Mouse (Mus musculus) liver, embryonic 14.5 days (tissue): ENCODE results near the gene Tacc2. TPM values are rescaled to one million over a fixed set of nuclear protein-coding genes. Genes with fewer than 3 reads are reported as not detected.

Experiments used
- ATAC-seq: fragments of 200-750 bp; cut with Nextera tagmentation; 2 replicates; pipeline ENCODE4 v1.8.0; 2017; ENCODE audit warnings: moderate number of reproducible peaks, mild to moderate bottlenecking, moderate library complexity; ENCODE audit not compliant: insufficient read depth
- DNase-seq, 3 experiments: peaks; one replicate each; pipeline ENCODE4 v3.0.0-alpha.2; 2012 to 2013; ENCODE audit warnings: low read depth in 3 of 3, low spot score in 3 of 3
- H3K27ac ChIP-seq: fragments of 300-500 bp; sonication (generic); 2 replicates; pipeline ENCODE4 v1.5.1; 2014; ENCODE audit warnings: moderate library complexity, mild to moderate bottlenecking, control low read depth, inconsistent platforms
- H3K27me3 ChIP-seq: fragments of 300-500 bp; sonication (generic); 2 replicates; pipeline ENCODE4 v1.6.1; 2014; ENCODE audit warnings: mild to moderate bottlenecking, low read length, moderate library complexity; ENCODE audit not compliant: control insufficient read depth, insufficient read depth
- H3K36me3 ChIP-seq: fragments of 300-500 bp; sonication (generic); replicated peaks from 2 replicates; pipeline ENCODE4 v1.6.1; 2014; ENCODE audit warnings: low read depth; ENCODE audit not compliant: control insufficient read depth, insufficient read depth
- H3K4me1 ChIP-seq, 2 experiments: fragments of 200-500 bp in 1 of 2; fragments of 300-500 bp in 1 of 2; sonication (generic) in 1 of 2; replicated peaks; 2 replicates each; pipeline ENCODE4 v1.6.1; 2012 to 2014; ENCODE audit warnings: antibody characterized with exemption in 1 of 2, inconsistent platforms in 1 of 2, low read length in 1 of 2; ENCODE audit not compliant: control insufficient read depth in 2 of 2, insufficient read depth in 2 of 2
- H3K4me2 ChIP-seq: fragments of 300-500 bp; sonication (generic); 2 replicates; pipeline ENCODE4 v1.6.1; 2014; ENCODE audit warnings: low read depth, mild to moderate bottlenecking, control low read depth, moderate library complexity
- H3K4me3 ChIP-seq, 2 experiments: fragments of 200-500 bp in 1 of 2; fragments of 300-500 bp in 1 of 2; sonication (generic) in 1 of 2; 2 replicates each; pipeline ENCODE4 v1.5.1; 2012 to 2014; ENCODE audit warnings: low read depth in 2 of 2, low read length in 2 of 2, mild to moderate bottlenecking in 2 of 2, control low read depth in 1 of 2, inconsistent platforms in 1 of 2, moderate library complexity in 1 of 2; ENCODE audit not compliant: insufficient read depth in 1 of 2
- H3K9ac ChIP-seq: fragments of 300-500 bp; sonication (generic); replicated peaks from 2 replicates; pipeline ENCODE4 v1.6.1; 2014; ENCODE audit warnings: mild to moderate bottlenecking, control low read depth, moderate library complexity
- H3K9me3 ChIP-seq: fragments of 300-500 bp; sonication (generic); 2 replicates; pipeline ENCODE4 v1.6.1; 2016; ENCODE audit warnings: low read length, mixed read lengths; ENCODE audit not compliant: control insufficient read depth
- CTCF ChIP-seq: IDR thresholded peaks from 2 replicates; pipeline ENCODE4 v1.5.1; 2016; ENCODE audit warnings: antibody characterized with exemption, low read depth, control low read depth
- EP300 ChIP-seq: IDR thresholded peaks from 2 replicates; pipeline ENCODE4 v1.6.1; 2016; ENCODE audit warnings: antibody characterized with exemption, low read depth
- WGBS: fragments of 180-500 bp; shearing (Covaris S2); extraction: QIAGEN DNeasy Blood & Tissue Kit; methylation state at CpG from one replicate; pipeline ENCODE4 v1.1.7; 2014; ENCODE audit not compliant: insufficient replicate concordance; 5-methylcytosine and 5-hydroxymethylcytosine counted together
- polyA plus RNA-seq, 2 experiments: library from polyadenylated mRNA; depleted of rRNA in 1 of 2; stranded (reverse) in 1 of 2; unstranded in 1 of 2; fragments of >200 nt; fragmentation: Nextera tagmentation in 1 of 2; extraction: Ambion mirVana in 1 of 2; gene quantifications; 2 replicates each; pipeline versions ENCODE4 v1.2.1 to v1.2.3; 2012 to 2014

Gene Tacc2
- polyA plus RNA-seq, 2 experiments: 2.0 to 2.4 TPM

DNA sequence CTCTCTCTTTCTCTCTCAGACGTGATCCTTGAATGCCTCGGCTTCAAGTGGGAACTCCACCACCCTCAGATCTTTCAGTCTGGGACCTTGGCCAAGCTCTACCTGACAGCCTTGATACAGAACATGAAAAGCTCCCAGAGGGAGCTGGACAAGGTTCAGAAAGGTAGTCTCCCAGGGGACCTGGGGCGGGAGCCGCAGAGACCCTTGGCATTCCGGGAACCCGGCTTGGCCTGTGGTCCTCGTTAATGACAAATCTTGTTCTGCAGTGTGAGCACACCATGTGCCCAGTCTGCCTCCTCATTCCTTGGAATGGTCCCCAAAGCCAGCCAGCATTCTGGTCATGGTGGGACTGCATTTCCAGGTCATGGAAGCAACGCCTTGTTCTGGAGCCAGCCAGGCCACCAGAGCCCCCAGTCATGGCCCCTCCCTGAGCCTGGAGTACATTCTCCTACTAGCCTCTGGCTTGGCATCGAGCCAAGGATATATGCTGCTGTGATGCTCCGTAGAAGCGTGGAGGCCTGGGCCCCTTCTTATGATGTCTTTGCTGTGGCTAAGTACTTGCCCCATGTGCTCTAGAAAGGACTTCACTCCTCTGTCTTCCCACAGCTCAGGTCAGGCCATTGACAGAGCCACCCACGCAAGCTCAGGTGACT is 208.8 kb downstream of the Tacc2 start:
- no peak for ATAC-seq
- Histone ChIP-seq H3K27ac (no peak overlapping the region), H3K36me3 (no peaks in the 10 kb centered on the region), H3K27me3 (no peaks in the 10 kb centered on the region), H3K9me3 (no peaks in the 10 kb centered on the region), H3K4me3 (no peak overlapping the region), H3K9ac (no peak overlapping the region), H3K4me2 (no peak overlapping the region), H3K4me1 (peaks cover 0 to 11% of the 10 kb centered on the region in 2 experiments; a peak in 2 of 4 replicates)
- WGBS: 64% methylated on average over 12 of the region's 12 CpGs
- DNase-seq: no peak
- TF ChIP-seq EP300 (no peak), CTCF (no peak)

DNA sequence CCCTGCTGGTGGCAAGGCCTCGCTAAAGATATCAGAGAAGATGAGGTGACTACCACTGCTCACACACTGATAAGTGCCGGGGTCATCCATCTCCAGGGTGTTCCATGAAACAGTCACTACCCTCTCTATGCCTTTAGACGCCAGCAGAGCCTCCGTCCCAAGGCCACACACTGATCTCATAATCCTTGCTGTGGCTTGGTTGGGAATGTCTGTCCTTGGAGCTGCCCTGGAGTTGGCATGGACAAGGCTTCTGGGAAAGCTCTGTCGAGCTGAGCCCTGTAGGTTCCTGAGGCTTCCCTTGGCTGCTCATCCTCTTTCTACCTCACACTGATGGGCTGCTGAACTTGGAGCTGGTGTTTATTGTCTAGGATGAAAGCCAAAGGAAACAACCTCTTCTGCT is 209.5 kb downstream of the Tacc2 start:
- WGBS: 49% methylated on average over 5 of the region's 5 CpGs
- Histone ChIP-seq H3K4me2 (no peak overlapping the region), H3K36me3 (no peaks in the 10 kb centered on the region), H3K9ac (no peak overlapping the region), H3K4me3 (no peak overlapping the region), H3K9me3 (no peaks in the 10 kb centered on the region), H3K27me3 (no peaks in the 10 kb centered on the region), H3K4me1 (peaks cover 0 to 11% of the 10 kb centered on the region in 2 experiments; a peak in 2 of 4 replicates), H3K27ac (no peak overlapping the region)
- DNase-seq (no peak), ATAC-seq (no peak)
- TF ChIP-seq CTCF: no peak
- no peak for TF ChIP-seq EP300

DNA sequence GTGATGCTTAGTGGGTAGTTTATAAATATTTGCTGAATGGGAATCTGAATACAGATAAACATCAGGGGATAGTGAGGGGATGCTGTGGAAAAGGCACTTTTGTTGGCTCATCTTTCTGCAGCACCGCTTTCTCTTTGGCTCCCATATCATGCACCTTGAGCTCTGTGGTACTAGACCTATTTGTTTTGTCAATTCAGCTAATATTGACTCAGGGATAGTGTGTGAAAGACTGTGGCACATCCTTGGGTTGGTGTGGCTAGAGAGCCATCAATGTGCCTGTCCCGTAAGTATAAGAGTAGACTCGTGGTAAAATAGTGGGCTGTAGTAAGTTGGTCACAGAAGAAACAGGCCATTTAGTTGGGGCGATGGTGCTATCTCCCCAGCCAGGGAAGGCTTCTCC is 210.3 kb downstream of the Tacc2 start:
- Histone ChIP-seq H3K9me3 (no peaks in the 10 kb centered on the region), H3K4me1 (peaks cover 0 to 11% of the 10 kb centered on the region in 2 experiments; a peak in 2 of 4 replicates), H3K4me2 (no peak overlapping the region), H3K9ac (no peak overlapping the region), H3K4me3 (no peak overlapping the region), H3K36me3 (no peaks in the 10 kb centered on the region), H3K27me3 (no peaks in the 10 kb centered on the region), H3K27ac (no peak overlapping the region)
- TF ChIP-seq EP300 (no peak), CTCF (no peak)
- WGBS: 65% methylated on average over 4 of the region's 4 CpGs
- ATAC-seq (0 out of 2 replicates have a peak, but pooled peaks have one; percentile 31), DNase-seq (no peak)

DNA sequence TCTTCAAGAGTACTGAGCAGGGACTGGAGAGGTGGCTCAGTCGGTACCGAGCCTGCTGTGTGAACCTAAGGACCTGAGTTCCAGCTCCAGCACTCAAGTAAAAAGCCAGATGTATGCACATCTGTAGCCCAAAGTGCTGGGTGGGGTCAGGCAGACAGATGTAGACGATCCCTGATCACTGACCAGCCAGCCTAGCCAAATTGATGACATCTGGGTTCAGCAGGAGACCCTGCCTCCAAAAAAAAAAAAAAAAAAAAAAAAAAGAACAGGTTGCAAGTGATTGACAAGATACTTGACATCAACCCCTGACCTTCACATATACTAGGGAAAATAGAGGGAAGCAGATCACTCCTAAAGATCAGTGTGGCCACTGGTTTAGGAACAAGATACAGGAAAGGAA is 211.7 kb downstream of the Tacc2 start:
- DNase-seq: no peak
- H3K9ac ChIP-seq: no peak overlapping the region

DNA sequence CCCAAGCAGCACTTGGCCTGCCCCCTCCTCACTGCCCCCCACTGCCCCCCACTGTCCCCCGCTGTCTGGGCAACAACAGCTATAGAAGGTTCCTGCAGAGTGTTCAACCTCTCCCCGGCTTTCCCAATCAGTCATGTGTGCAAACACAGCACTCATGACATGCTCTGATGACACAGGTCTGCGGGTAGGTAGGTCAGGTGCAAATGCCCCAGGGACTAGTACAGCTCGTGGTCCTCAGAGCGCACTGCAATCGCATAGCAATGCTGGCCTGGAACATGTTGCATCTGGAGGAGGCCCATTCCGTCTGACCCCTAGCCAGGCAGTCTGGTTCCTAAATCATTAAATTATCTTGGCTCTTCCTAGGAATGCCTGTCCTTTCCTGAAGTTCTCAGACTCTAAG is 212.2 kb downstream of the Tacc2 start:
- H3K36me3 ChIP-seq: no peaks in the 10 kb centered on the region
- TF ChIP-seq CTCF (no peak), EP300 (no peak)
- no peaks in the 10 kb centered on the region for H3K27me3 ChIP-seq
- no peak overlapping the region for H3K4me3 ChIP-seq
- H3K4me2 ChIP-seq: no peak overlapping the region
- no peaks in the 10 kb centered on the region for H3K9me3 ChIP-seq
- ATAC-seq (no peak), DNase-seq (no peak)
- H3K9ac ChIP-seq: no peak overlapping the region
- 69% methylated on average over 7 of the region's 7 CpGs for WGBS
- no peak overlapping the region for H3K27ac ChIP-seq
- peaks cover 0 to 11% of the 10 kb centered on the region in 2 experiments; a peak in 2 of 4 replicates for H3K4me1 ChIP-seq

More for the DNA sequence above, 211.7 kb downstream of the Tacc2 start:
- H3K36me3 ChIP-seq: no peaks in the 10 kb centered on the region
- WGBS: 64% methylated on average over 3 of the region's 3 CpGs
- no peak overlapping the region for H3K4me2 ChIP-seq
- TF ChIP-seq CTCF (no peak), EP300 (no peak)
- H3K27ac ChIP-seq: no peak overlapping the region
- no peak overlapping the region for H3K4me3 ChIP-seq
- peaks cover 0 to 11% of the 10 kb centered on the region in 2 experiments; a peak in 2 of 4 replicates for H3K4me1 ChIP-seq
- H3K27me3 ChIP-seq: no peaks in the 10 kb centered on the region
- no peak for ATAC-seq
- no peaks in the 10 kb centered on the region for H3K9me3 ChIP-seq
